Mouse (Mus musculus) mouse trophoblast stem cell (cell line): ENCODE results near the gene Ndufa5.

Source experiments
- in situ Hi-C, 2 experiments: fragments of 300-500 bp; cut with MseI, MboI; formaldehyde crosslinking; loops; 2 replicates in 1 of 2; 3 replicates in 1 of 2; pipeline ENCODE4 v1.15.1; 2025

The Ndufa5 gene

GRCm38 (mm10) chr6:24525705-24526104 is 2.1 kb downstream of the Ndufa5 start:
- in situ Hi-C loops, result loop anchor here in 1 of 2 experiments (5.0 kb wide), 1 partner anchor 102 kb away; no protein-coding TSS in a partner anchor

GRCm38 (mm10) chr6:24516197-24516596 is 11.6 kb downstream of the Ndufa5 start:
- in situ Hi-C loops, result no loop called here

GRCm38 (mm10) chr6:24514552-24515284 is 13.1 kb downstream of the Ndufa5 start, which contains the start of gene Iqub:
Gene Iqub, minus strand, starts transcription at chr6:24515067.
- in situ Hi-C loops, result no loop called here

- in situ Hi-C loops, result no loop called here
Observed at GRCm38 (mm10) chr6:24504141-24504540, 23.7 kb downstream of the Ndufa5 start.

- in situ Hi-C loops, result no loop called here
Observed at GRCm38 (mm10) chr6:24490341-24490740, 37.5 kb downstream of the Ndufa5 start.

GRCm38 (mm10) chr6:24486530-24486929 is 41.3 kb downstream of the Ndufa5 start:
- in situ Hi-C loops, result no loop called here

GRCm38 (mm10) chr6:24470571-24471132 is 57.2 kb downstream of the Ndufa5 start:
- in situ Hi-C loops, result no loop called here

- in situ Hi-C loops, result no loop called here
Observed at GRCm38 (mm10) chr6:24470135-24470534, 57.7 kb downstream of the Ndufa5 start.
